In the genomic region with DNA sequence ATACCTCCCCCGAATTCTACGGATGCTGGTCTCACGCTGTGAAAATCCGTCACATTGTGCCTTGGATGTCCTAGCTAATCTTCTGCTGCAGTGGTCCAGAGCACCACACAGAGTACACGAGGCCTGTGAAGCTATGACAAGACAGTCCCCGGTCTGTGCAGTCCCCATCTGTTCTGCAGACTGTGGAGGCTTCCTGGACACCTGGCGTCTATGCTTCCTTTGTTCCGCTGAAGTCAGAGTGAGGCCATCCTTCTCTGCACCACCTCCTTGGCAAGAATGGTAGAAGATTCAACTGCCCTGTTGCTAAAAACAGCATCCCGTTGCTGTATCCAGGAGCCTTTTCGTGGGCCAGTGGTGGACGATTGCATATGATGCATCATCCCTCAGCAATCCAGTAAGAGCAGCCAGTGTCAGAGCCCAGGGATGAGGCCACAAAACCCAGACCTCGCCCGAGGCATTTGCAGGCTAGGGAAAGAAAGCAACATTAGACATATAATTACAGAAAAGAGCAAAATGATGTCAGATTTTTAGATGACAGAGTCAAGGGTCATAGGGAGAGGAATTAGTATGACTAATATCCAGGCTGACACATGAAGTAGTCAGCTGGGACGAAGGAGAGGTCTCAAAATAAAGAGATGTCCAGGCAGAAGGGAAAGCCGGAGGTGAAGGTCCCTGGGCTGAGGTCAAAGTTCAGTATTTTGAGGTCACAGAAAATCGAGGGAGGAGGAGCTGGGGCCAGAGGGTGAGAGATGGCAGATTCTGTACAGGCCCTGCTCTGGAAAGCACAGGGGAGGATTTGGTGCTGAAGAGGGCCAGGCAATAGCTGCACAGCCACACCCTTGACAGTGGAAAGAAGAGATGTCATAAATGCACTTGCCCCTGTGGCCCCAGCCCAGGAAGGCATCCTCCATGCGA, we compare ENCODE assay signal across 15 mouse cellular contexts. TPM values are rescaled to one million over a fixed set of nuclear protein-coding genes. Genes with fewer than 3 reads are reported as not detected.
DNase-seq lines count a peak whose midpoint lies in the region; ATAC-seq lines count a peak whose summit lies in the region.
"Had no signal": no experiment of that assay in that cellular context is flagged by ENCODE, and none has a peak within 500 bp of the region (broad histone marks: within the 10 kb centered on the region; RNA-seq: fewer than 3 reads in every experiment).

No protein-coding gene starts in this region.

- no peaks in the 10 kb centered on the region for H3K27me3 ChIP-seq in hindbrain, embryonic 10.5 days (ENCODE audit: insufficient read depth, poor library complexity, severe bottlenecking)
- H3K27me3 ChIP-seq in hindbrain, embryonic 14.5 days (ENCODE audit: control insufficient read depth, insufficient read depth, low read length): no peaks in the 10 kb centered on the region
- H3K27me3 ChIP-seq: limb, embryonic 13.5 days; midbrain, embryonic 15.5 days; neural tube, embryonic 12.5 days; stomach, embryonic 15.5 days had no signal

- no peak overlapping the region for H3K4me2 ChIP-seq in hindbrain, embryonic 14.5 days (replicated peaks)
- H3K4me2 ChIP-seq: limb, embryonic 13.5 days; midbrain, embryonic 15.5 days; neural tube, embryonic 12.5 days; stomach, embryonic 15.5 days had no signal

- 74% methylated on average over 17 of the region's 17 CpGs for WGBS in hindbrain, embryonic 10.5 days
- 73% methylated on average over 17 of the region's 17 CpGs for WGBS in hindbrain, embryonic 14.5 days

- no peaks in the 10 kb centered on the region for H3K9me3 ChIP-seq in hindbrain, embryonic 10.5 days
- H3K9me3 ChIP-seq in hindbrain, embryonic 14.5 days (ENCODE audit: control insufficient read depth, low read length): no peaks in the 10 kb centered on the region
- H3K9me3 ChIP-seq: limb, embryonic 13.5 days; midbrain, embryonic 15.5 days; neural tube, embryonic 12.5 days; stomach, embryonic 15.5 days had no signal

- no peak overlapping the region for H3K4me3 ChIP-seq in hindbrain, embryonic 10.5 days
- no peak overlapping the region for H3K4me3 ChIP-seq in hindbrain, embryonic 14.5 days (replicated peaks; ENCODE audit: low read length)
- H3K4me3 ChIP-seq: left cerebral cortex, adult 2 months; limb, embryonic 13.5 days; midbrain, embryonic 15.5 days; neural tube, embryonic 12.5 days; stomach, embryonic 15.5 days had no signal

- H3K36me3 ChIP-seq in hindbrain, embryonic 10.5 days: no peaks in the 10 kb centered on the region
- no peaks in the 10 kb centered on the region for H3K36me3 ChIP-seq in hindbrain, embryonic 14.5 days (replicated peaks; ENCODE audit: control insufficient read depth, insufficient read depth)
- H3K36me3 ChIP-seq: limb, embryonic 13.5 days; midbrain, embryonic 15.5 days; neural tube, embryonic 12.5 days; stomach, embryonic 15.5 days had no signal

- ATAC-seq in hindbrain, embryonic 14.5 days (ENCODE audit: low FRiP score): no peak
- no peak for ATAC-seq in CD4-positive, CD25-positive, alpha-beta regulatory T cell, adult 4 months
- ATAC-seq: midbrain, embryonic 15.5 days had no signal

- H3K4me1 ChIP-seq in hindbrain, embryonic 10.5 days (replicated peaks): peaks cover 28% of the 10 kb centered on the region
- H3K4me1 ChIP-seq in hindbrain, embryonic 14.5 days (replicated peaks; ENCODE audit: control insufficient read depth, insufficient read depth, low read length): no peaks in the 10 kb centered on the region
- H3K4me1 ChIP-seq: midbrain, embryonic 15.5 days; neural tube, embryonic 12.5 days; stomach, embryonic 15.5 days had no signal

- peak overlapping the region; percentile 23; the same call in 1 of the 2 replicates for H3K27ac ChIP-seq in hindbrain, embryonic 10.5 days
- no peak overlapping the region for H3K27ac ChIP-seq in hindbrain, embryonic 14.5 days
- H3K27ac ChIP-seq: left cerebral cortex, adult 2 months; limb, embryonic 13.5 days; midbrain, embryonic 15.5 days; neural tube, embryonic 12.5 days; stomach, embryonic 15.5 days had no signal

- no peak overlapping the region for H3K9ac ChIP-seq in hindbrain, embryonic 14.5 days
- H3K9ac ChIP-seq: limb, embryonic 13.5 days; midbrain, embryonic 15.5 days; neural tube, embryonic 12.5 days; stomach, embryonic 15.5 days had no signal

- peak; percentile 63 for DNase-seq in adrenal gland, adult 2 months
- DNase-seq in adrenal gland, postnatal 14 days: no peak
- no peak for DNase-seq in hindbrain, embryonic 10.5 days (ENCODE audit: low spot score)
- no peak for DNase-seq in hindbrain, embryonic 14.5 days (ENCODE audit: low spot score)
- DNase-seq in cerebellum, postnatal 25 days: peak; percentile 16 to 23
- DNase-seq in thymus, postnatal 36 days: peak; percentile 26 to 45
- no peak for DNase-seq in lung, postnatal 25 days (ENCODE audit: low spot score)
- DNase-seq: kidney, adult 11 months; lung, postnatal 4 days had no signal

RNA-seq across cellular contexts. Expression of a gene that starts 38.3 kb away (rescaled TPM):
- 10 to 100 TPM; 48.9 to 49.7 TPM for total RNA-seq in adrenal gland, adult 2 months (2021)
- polyA plus RNA-seq in adrenal gland, adult 2 months (2012; rRNA removed): 9.7 and 16.7 TPM in 2 replicates
- total RNA-seq in adrenal gland, postnatal 14 days (2021): 50.9 and 61.1 TPM in 2 replicates
- polyA plus RNA-seq in hindbrain, embryonic 10.5 days (2016; fragmentation: Nextera tagmentation; extraction: Ambion mirVana): 31.4 and 34.4 TPM in 2 replicates
- 32.3 and 33.8 TPM in 2 replicates for polyA plus RNA-seq in hindbrain, embryonic 14.5 days (2014; fragmentation: Nextera tagmentation; extraction: Ambion mirVana)
- polyA plus RNA-seq in CD4-positive, CD25-positive, alpha-beta regulatory T cell, adult 4 months (2017; shearing (Covaris generic)): 10 to 100 TPM; 10.3 to 10.7 TPM

RNA-seq across cellular contexts. Expression of a gene that starts 55.2 kb away (rescaled TPM):
- total RNA-seq in adrenal gland, adult 2 months (2021): 10 to 100 TPM; 30.7 to 69.6 TPM
- 80.5 and 129 TPM in 2 replicates for polyA plus RNA-seq in adrenal gland, adult 2 months (2012; rRNA removed)
- 40.1 and 59.6 TPM in 2 replicates for total RNA-seq in adrenal gland, postnatal 14 days (2021)
- 38.4 and 42.9 TPM in 2 replicates for polyA plus RNA-seq in hindbrain, embryonic 10.5 days (2016; fragmentation: Nextera tagmentation; extraction: Ambion mirVana)
- polyA plus RNA-seq in hindbrain, embryonic 14.5 days (2014; fragmentation: Nextera tagmentation; extraction: Ambion mirVana): 5.2 and 7.1 TPM in 2 replicates
- under 1 TPM; 0.40 to 0.75 TPM for polyA plus RNA-seq in CD4-positive, CD25-positive, alpha-beta regulatory T cell, adult 4 months (2017; shearing (Covaris generic))

Comparison
In these comparisons a context has a peak if more than half of its experiments do, and no peak if none do; other contexts are left out.
1. DNase-seq: peak in adrenal gland, adult 2 months (single experiment), cerebellum, postnatal 25 days (2 of 2) and thymus, postnatal 36 days (2 of 2); none in adrenal gland, postnatal 14 days (single experiment), hindbrain, embryonic 10.5 days (single experiment), hindbrain, embryonic 14.5 days (single experiment) and lung, postnatal 25 days (single experiment).